Mouse (Mus musculus) bone marrow macrophage, adult 2 months (primary cell): Measurements from ENCODE around the gene Lsm4.

Experiments used
- CTCF ChIP-seq: IDR thresholded peaks from 2 replicates; pipeline ENCODE4 v1.5.1; 2012; ENCODE audit warnings: low read depth, mild to moderate bottlenecking, low read length, moderate library complexity
- POLR2A ChIP-seq: IDR thresholded peaks from 2 replicates; pipeline ENCODE4 v1.6.1; 2012; ENCODE audit warnings: mild to moderate bottlenecking, low read depth, low read length, borderline replicate concordance

- TF ChIP-seq CTCF (no peak), POLR2A (no peak)
Observed at GRCm38 (mm10) chr8:70716521-70717400, 43.7 kb downstream of the Lsm4 start.
